Mouse (Mus musculus) megakaryocyte, embryonic 14.5 days (primary cell): ENCODE results near the gene Hist1h3h. TPM values are rescaled to one million over a fixed set of nuclear protein-coding genes. Genes with fewer than 3 reads are reported as not detected.
"Not testable (repeated sequence)": the region's sequence is repeated elsewhere in the genome, so short reads cannot be mapped to it uniquely, and the experiment has no call there.

Experiments used
- H3K27me3 ChIP-seq: replicated peaks from 2 replicates; pipeline ENCODE3; 2012; ENCODE audit warnings: inconsistent platforms
- H3K36me3 ChIP-seq: replicated peaks from 2 replicates; pipeline ENCODE3; 2012; ENCODE audit warnings: low read length, inconsistent platforms, mixed read lengths
- H3K4me1 ChIP-seq: 2 replicates; pipeline ENCODE4 v1.6.1; 2012; ENCODE audit warnings: inconsistent platforms
- H3K4me3 ChIP-seq: replicated peaks from 2 replicates; pipeline ENCODE3; 2012; ENCODE audit warnings: moderate library complexity, mild to moderate bottlenecking, inconsistent platforms
- H3K9me3 ChIP-seq: 2 replicates; pipeline ENCODE4 v1.6.1; 2012; ENCODE audit warnings: inconsistent platforms
- FLI1 ChIP-seq: IDR thresholded peaks from 2 replicates; pipeline ENCODE4 v1.6.1; 2012; ENCODE audit warnings: low read length, inconsistent platforms, mixed read lengths
- GATA1 ChIP-seq: IDR thresholded peaks from 3 replicates; pipeline ENCODE4 v1.6.1; 2012; ENCODE audit warnings: mixed read lengths, low read length, inconsistent platforms, borderline replicate concordance
- polyA plus RNA-seq: library from polyadenylated mRNA; stranded (reverse); fragments of >175 nt; gene quantifications from 2 replicates; pipeline ENCODE4 v1.2.3, GENCODE M21; 2012; ENCODE audit warnings: low replicate concordance; ENCODE audit not compliant: insufficient read depth

Gene Hist1h3h
- polyA plus RNA-seq, 1 experiment = 72.9 TPM

GRCm38 (mm10) chr13:21718381-21719080 lies 1.1 kb downstream of the Hist1h3h start:
- Histone ChIP-seq H3K4me3 (peak overlapping the region; percentile 82), H3K4me1 (peaks cover 66% of the 10 kb centered on the region), H3K9me3 (no peaks in the 10 kb centered on the region), H3K36me3 (no peaks in the 10 kb centered on the region), H3K27me3 (no peaks in the 10 kb centered on the region)
- TF ChIP-seq GATA1 (no peak), FLI1 (no peak)

- Histone ChIP-seq H3K4me3 (peak overlapping the region; percentile 90), H3K4me1 (peaks cover 54% of the 10 kb centered on the region)
- not testable (repeated sequence) for H3K27me3 ChIP-seq, H3K36me3 ChIP-seq, H3K9me3 ChIP-seq
Measured at GRCm38 (mm10) chr13:21721107-21721756, 3.8 kb downstream of the Hist1h3h start.

GRCm38 (mm10) chr13:21721757-21722372 lies 4.4 kb downstream of the Hist1h3h start, which contains the start of gene Hist1h2bm:
Hist1h2bm (plus strand) TSS chr13:21722044.
- peaks cover 52% of the 10 kb centered on the region for H3K4me1 ChIP-seq
- peak within 1 kb of the TSS; percentile 90 for H3K4me3 ChIP-seq
- H3K27me3 ChIP-seq, H3K36me3 ChIP-seq, H3K9me3 ChIP-seq: not testable (repeated sequence)

- Histone ChIP-seq H3K4me1 (peaks cover 50% of the 10 kb centered on the region), H3K9me3 (no peaks in the 10 kb centered on the region), H3K27me3 (no peaks in the 10 kb centered on the region), H3K4me3 (peak overlapping the region; percentile 85), H3K36me3 (no peaks in the 10 kb centered on the region)
- no peak for TF ChIP-seq FLI1
- no peak for TF ChIP-seq GATA1
Measured at GRCm38 (mm10) chr13:21722373-21722925, 5.0 kb downstream of the Hist1h3h start.

- Histone ChIP-seq H3K4me1 (peaks cover 46% of the 10 kb centered on the region), H3K36me3 (no peaks in the 10 kb centered on the region), H3K9me3 (no peaks in the 10 kb centered on the region), H3K4me3 (no peak overlapping the region), H3K27me3 (no peaks in the 10 kb centered on the region)
- TF ChIP-seq FLI1 (no peak), GATA1 (no peak)
Measured at GRCm38 (mm10) chr13:21722993-21723836, 5.8 kb downstream of the Hist1h3h start.

GRCm38 (mm10) chr13:21727948-21728572 lies 10.6 kb downstream of the Hist1h3h start:
- Histone ChIP-seq H3K9me3 (no peaks in the 10 kb centered on the region), H3K4me3 (no peak overlapping the region), H3K27me3 (no peaks in the 10 kb centered on the region), H3K36me3 (no peaks in the 10 kb centered on the region), H3K4me1 (peaks cover 31% of the 10 kb centered on the region)
- TF ChIP-seq FLI1 (no peak), GATA1 (no peak)

GRCm38 (mm10) chr13:21729544-21729943 lies 12.1 kb downstream of the Hist1h3h start:
- Histone ChIP-seq H3K4me1 (peaks cover 41% of the 10 kb centered on the region), H3K27me3 (no peaks in the 10 kb centered on the region), H3K36me3 (no peaks in the 10 kb centered on the region), H3K9me3 (no peaks in the 10 kb centered on the region), H3K4me3 (no peak overlapping the region)
- no peak for TF ChIP-seq GATA1

GRCm38 (mm10) chr13:21733466-21733865 lies 16.0 kb downstream of the Hist1h3h start:
- Histone ChIP-seq H3K4me1 (peaks cover 51% of the 10 kb centered on the region), H3K27me3 (no peaks in the 10 kb centered on the region), H3K9me3 (no peaks in the 10 kb centered on the region), H3K36me3 (no peaks in the 10 kb centered on the region), H3K4me3 (no peak overlapping the region)
- no peak for TF ChIP-seq GATA1
- TF ChIP-seq FLI1 = no peak
